Mouse (Mus musculus) embryonic fibroblast, embryonic 13.5 days (primary cell): ENCODE results near the gene Sptlc2. TPM values are rescaled to one million over a fixed set of nuclear protein-coding genes. Genes with fewer than 3 reads are reported as not detected.

ENCODE experiments used
- H3K27ac ChIP-seq: 2 replicates; pipeline ENCODE4 v1.5.1; 2012; ENCODE audit warnings: low read length, control low read depth, inconsistent platforms; ENCODE audit not compliant: insufficient read depth
- H3K4me1 ChIP-seq: 2 replicates; pipeline ENCODE4 v1.6.1; 2011; ENCODE audit warnings: low read length; ENCODE audit not compliant: control insufficient read depth, insufficient read depth
- H3K4me3 ChIP-seq: 2 replicates; pipeline ENCODE4 v1.5.1; 2011; ENCODE audit warnings: mild to moderate bottlenecking, control low read depth, low read length; ENCODE audit not compliant: insufficient read depth
- CTCF ChIP-seq: IDR thresholded peaks from 2 replicates; pipeline ENCODE4 v1.5.1; 2011; ENCODE audit warnings: mild to moderate bottlenecking, control low read depth, low read length, moderate library complexity, borderline replicate concordance; ENCODE audit not compliant: insufficient read depth
- POLR2A ChIP-seq: IDR thresholded peaks from 2 replicates; pipeline ENCODE4 v1.6.1; 2011; ENCODE audit warnings: low read depth, mild to moderate bottlenecking, control low read depth, low read length, moderate library complexity
- polyA plus RNA-seq: library from polyadenylated mRNA; stranded (reverse); fragments of >200 nt; gene quantifications from 2 replicates; pipeline ENCODE4 v1.2.4, GENCODE M21; 2011; ENCODE audit warnings: low read depth; ENCODE audit not compliant: missing spikeins, insufficient read length

Gene Sptlc2
- polyA plus RNA-seq, 1 experiment = 125 TPM

DNA sequence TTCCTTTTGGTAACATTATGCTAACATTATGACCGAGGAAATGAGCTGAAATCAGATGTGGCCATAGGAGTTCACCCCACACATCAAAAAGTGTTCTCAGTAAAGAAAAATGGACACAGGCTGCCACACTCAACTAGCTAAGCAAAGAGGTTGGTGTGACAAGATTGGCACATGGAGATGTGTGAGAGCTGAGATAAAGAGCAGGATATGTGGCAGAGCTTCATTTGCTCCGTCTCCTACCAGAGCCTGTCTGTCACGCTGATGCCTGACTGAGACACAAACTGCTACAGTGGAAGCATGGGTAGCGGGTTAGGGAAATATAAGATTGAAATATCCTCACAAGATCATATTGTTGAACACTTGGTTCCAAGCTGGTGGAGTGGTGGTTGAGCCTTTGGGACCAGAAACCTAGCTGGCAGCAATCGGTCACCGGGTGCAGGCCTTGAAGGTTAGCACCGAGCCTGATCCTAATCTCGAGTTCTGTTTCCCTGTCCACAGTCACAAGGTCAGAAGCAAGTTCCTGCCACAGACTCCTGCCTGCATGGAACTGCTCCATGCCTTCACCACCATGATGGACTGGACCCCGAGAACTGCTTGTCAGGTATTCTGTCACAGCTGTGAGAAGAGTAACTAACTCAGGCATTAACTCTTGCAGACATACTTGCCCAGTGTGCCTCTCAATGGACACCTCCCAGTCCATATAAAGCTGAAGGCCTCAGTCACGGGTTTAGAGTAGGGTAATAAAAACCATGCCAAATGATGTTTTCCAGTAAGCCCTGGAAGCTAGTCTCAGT, 7.4 kb downstream of the Sptlc2 start:
- TF ChIP-seq POLR2A (no peak), CTCF (no peak)
- peak overlapping the region; percentile 49 for H3K27ac ChIP-seq
- peaks cover 11% of the 10 kb centered on the region for H3K4me1 ChIP-seq
- H3K4me3 ChIP-seq = no peak overlapping the region

DNA sequence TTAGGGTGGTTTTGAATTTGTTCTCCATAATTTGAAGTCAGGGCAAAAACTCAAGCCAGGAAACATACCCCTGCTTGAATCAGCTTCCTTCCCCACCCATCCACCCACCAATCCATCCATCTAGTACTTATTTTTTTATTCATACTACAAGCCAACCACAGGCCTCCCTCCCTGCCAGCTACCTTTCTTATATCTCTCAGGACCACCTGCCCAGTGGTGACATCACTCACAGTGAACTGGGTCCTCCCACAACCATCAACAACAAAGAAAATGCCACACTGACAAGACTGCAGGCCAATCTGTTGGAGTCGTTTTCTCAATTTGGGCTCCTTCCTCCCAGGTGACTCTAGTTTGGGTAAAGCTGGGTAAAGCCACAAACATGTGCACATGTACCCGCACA, 8.7 kb downstream of the Sptlc2 start:
- no peak overlapping the region for H3K27ac ChIP-seq
- H3K4me3 ChIP-seq = no peak overlapping the region
- H3K4me1 ChIP-seq = peaks cover 9% of the 10 kb centered on the region
- TF ChIP-seq CTCF (no peak), POLR2A (no peak)

DNA sequence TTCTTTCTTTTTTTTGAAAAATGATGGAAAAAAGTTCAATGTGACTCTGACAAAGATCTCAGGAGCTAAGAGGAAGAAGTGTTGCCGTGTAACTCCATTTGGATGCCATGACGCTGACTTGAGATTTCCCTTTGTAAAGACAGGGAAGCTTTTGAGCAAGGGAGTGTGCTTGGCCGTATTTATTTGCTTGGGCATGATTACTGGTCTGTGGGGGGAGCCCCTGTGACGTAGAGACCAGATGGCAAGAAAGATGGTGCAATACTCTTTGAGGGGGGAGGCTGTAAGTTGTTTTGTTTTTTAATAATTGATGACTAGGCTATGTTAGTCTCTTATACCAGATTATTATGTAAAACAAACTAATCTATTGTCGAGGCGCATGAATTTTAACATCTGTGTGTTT, 14.0 kb downstream of the Sptlc2 start:
- H3K27ac ChIP-seq = no peak overlapping the region
- no peaks in the 10 kb centered on the region for H3K4me1 ChIP-seq
- no peak overlapping the region for H3K4me3 ChIP-seq
- TF ChIP-seq POLR2A (no peak), CTCF (no peak)

DNA sequence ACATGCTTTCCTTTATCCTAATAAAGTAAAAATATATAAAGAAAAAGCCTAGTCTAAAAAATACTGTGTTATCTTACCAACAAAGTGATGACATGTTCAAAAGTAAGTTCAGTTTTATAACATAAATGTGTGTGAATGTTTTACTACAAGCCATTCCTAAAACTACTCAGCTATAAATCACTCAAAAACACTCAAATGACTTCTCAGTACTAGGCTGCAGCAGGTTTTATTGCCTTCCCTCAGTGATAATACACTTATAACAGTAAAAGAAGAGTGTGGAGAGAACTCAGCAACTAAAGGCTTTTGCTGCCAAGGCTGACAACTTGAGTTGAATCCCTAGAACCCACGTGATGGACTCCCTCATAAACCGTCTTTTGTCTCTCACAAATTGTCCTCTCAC, 18.8 kb downstream of the Sptlc2 start:
- no peak overlapping the region for H3K27ac ChIP-seq
- no peak overlapping the region for H3K4me3 ChIP-seq
- H3K4me1 ChIP-seq = no peaks in the 10 kb centered on the region
- no peak for TF ChIP-seq POLR2A
- no peak for TF ChIP-seq CTCF

DNA sequence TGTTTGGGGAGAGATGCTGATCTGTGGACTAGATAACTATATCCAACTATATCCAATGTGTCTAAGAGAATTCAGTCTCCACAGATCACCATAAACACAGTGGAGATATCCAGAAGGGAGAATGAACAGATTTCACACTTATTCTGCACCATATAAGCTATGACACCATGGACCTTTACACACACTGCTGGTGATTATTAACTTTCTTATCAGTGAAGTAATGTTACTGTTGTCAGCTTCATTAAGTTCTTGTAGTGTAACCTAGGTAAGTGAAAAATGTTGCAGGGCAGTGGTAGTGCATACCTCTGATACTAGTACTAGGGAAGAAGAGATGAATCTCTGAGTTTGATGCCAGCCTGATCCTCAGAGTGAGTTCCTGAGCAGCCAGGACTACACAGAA, 20.1 kb downstream of the Sptlc2 start:
- no peaks in the 10 kb centered on the region for H3K4me1 ChIP-seq
- H3K27ac ChIP-seq = no peak overlapping the region
- TF ChIP-seq CTCF (no peak), POLR2A (no peak)
- no peak overlapping the region for H3K4me3 ChIP-seq

DNA sequence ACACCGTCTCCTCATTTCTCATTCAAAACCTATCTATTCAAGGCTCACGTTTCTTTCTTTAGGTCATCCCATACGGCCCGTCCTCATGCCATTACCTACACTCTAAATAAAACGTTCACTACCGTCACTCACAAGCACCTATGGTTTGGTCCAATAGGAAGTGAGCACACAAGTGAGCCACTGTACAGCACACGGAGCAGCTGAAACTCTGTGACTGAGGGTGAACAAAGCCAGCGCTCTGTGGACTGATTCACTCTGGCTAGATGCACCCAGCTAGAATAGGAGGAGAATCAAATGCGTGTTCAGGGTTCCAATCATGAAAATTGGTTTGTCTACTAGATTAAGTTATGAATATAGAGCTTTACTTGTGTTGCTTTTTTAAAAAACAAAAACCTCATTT, 22.5 kb downstream of the Sptlc2 start:
- Histone ChIP-seq H3K4me1 (no peaks in the 10 kb centered on the region; the same call in 1 of the 2 replicates), H3K4me3 (no peak overlapping the region), H3K27ac (no peak overlapping the region)
- TF ChIP-seq CTCF = no peak
- no peak for TF ChIP-seq POLR2A

- H3K4me3 ChIP-seq = no peak overlapping the region
- TF ChIP-seq POLR2A (no peak), CTCF (no peak)
- no peak overlapping the region for H3K27ac ChIP-seq
- H3K4me1 ChIP-seq = no peaks in the 10 kb centered on the region; the same call in 1 of the 2 replicates
Measured at GRCm38 (mm10) chr12:87362111-87362510, 26.0 kb downstream of the Sptlc2 start.

GRCm38 (mm10) chr12:87348029-87348428, 40.1 kb downstream of the Sptlc2 start:
- Histone ChIP-seq H3K27ac (no peak overlapping the region), H3K4me1 (no peaks in the 10 kb centered on the region), H3K4me3 (no peak overlapping the region)
- TF ChIP-seq CTCF (no peak), POLR2A (no peak)

- Histone ChIP-seq H3K4me1 (no peaks in the 10 kb centered on the region), H3K4me3 (no peak overlapping the region), H3K27ac (no peak overlapping the region)
- no peak for TF ChIP-seq CTCF
- no peak for TF ChIP-seq POLR2A
Measured at GRCm38 (mm10) chr12:87347511-87347910, 40.6 kb downstream of the Sptlc2 start.

DNA sequence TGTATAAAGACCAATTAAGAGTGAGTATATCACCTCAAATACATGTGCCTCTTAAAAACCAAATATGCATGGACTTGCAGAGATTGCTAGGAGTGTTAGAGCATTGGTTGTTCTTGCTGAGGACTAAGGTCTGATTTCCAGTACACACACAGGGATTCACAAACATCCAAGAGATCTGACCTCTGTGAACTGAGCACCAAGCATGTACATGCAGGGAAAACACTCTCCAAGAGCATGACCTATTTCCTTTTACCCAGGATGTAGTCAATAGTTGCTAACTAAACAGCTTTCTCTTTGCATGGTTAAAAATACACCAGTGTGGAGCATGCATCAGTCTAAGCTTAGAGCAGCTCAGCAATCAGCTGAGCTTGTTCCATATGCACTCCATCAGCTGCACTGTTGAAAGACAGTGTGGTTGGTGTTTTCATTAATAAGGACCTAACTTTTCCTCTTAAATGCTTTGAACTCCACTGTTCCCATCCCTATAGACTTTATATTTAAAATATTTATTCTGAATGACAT, 45.0 kb downstream of the Sptlc2 start:
- TF ChIP-seq CTCF (no peak), POLR2A (no peak)

GRCm38 (mm10) chr12:87338082-87338481, 50.1 kb downstream of the Sptlc2 start:
- H3K27ac ChIP-seq = no peak overlapping the region
- no peaks in the 10 kb centered on the region for H3K4me1 ChIP-seq
- no peak for TF ChIP-seq CTCF
- no peak for TF ChIP-seq POLR2A
- no peak overlapping the region for H3K4me3 ChIP-seq

More for the DNA sequence above, 45.0 kb downstream of the Sptlc2 start:
- H3K27ac ChIP-seq = no peak overlapping the region
- no peak overlapping the region for H3K4me3 ChIP-seq
- H3K4me1 ChIP-seq = no peaks in the 10 kb centered on the region
